Mouse (Mus musculus): ENCODE data around the gene Vgf.

Vgf gene

GRCm38 (mm10) chr5:137026092-137026491 lies at the start of gene Vgf:
Vgf (plus strand) TSS chr5:137026392.
- no peak for DNase-seq (ENCODE audit: low read depth, low spot score)

GRCm38 (mm10) chr5:136977769-136978168 lies 48.4 kb upstream of the Vgf start:
- no peak for DNase-seq (ENCODE audit: low read depth, low spot score)

GRCm38 (mm10) chr5:136979762-136980161 lies 46.4 kb upstream of the Vgf start:
- no peak for DNase-seq (ENCODE audit: low read depth, low spot score)

GRCm38 (mm10) chr5:136980974-136981373 lies 45.2 kb upstream of the Vgf start:
- DNase-seq (ENCODE audit: low read depth, low spot score): peak; percentile 23

GRCm38 (mm10) chr5:136982338-136982930 lies 43.8 kb upstream of the Vgf start:
- DNase-seq (ENCODE audit: low read depth, low spot score): peak; percentile 76

- DNase-seq (ENCODE audit: low read depth, low spot score): no peak
Measured at GRCm38 (mm10) chr5:136984828-136985227, 41.4 kb upstream of the Vgf start.

GRCm38 (mm10) chr5:136986695-136987137 lies 39.5 kb upstream of the Vgf start, which contains the start of gene Plod3:
Plod3 (plus strand) TSS chr5:136987019.
- DNase-seq (ENCODE audit: low read depth, low spot score): peak; percentile 100

- DNase-seq (ENCODE audit: low read depth, low spot score): peak; percentile 62
Measured at GRCm38 (mm10) chr5:136987138-136987933, 38.9 kb upstream of the Vgf start.

- DNase-seq (ENCODE audit: low read depth, low spot score): no peak
Measured at GRCm38 (mm10) chr5:136987934-136988271, 38.3 kb upstream of the Vgf start, which contains the start of gene Znhit1. Znhit1 (minus strand) TSS chr5:136988021.

GRCm38 (mm10) chr5:136988420-136988819 lies 37.8 kb upstream of the Vgf start:
- DNase-seq (ENCODE audit: low read depth, low spot score): no peak

GRCm38 (mm10) chr5:136989801-136990200 lies 36.4 kb upstream of the Vgf start:
- DNase-seq (ENCODE audit: low read depth, low spot score): no peak

- DNase-seq (ENCODE audit: low read depth, low spot score): no peak
Measured at GRCm38 (mm10) chr5:136999449-136999848, 26.7 kb upstream of the Vgf start.

- no peak for DNase-seq (ENCODE audit: low read depth, low spot score)
Measured at GRCm38 (mm10) chr5:137000612-137001011, 25.6 kb upstream of the Vgf start.

GRCm38 (mm10) chr5:137007276-137007675 lies 18.9 kb upstream of the Vgf start:
- no peak for DNase-seq (ENCODE audit: low read depth, low spot score)

GRCm38 (mm10) chr5:137009988-137010387 lies 16.2 kb upstream of the Vgf start:
- DNase-seq (ENCODE audit: low read depth, low spot score): peak; percentile 58

GRCm38 (mm10) chr5:137012401-137012950 lies 13.7 kb upstream of the Vgf start:
- DNase-seq (ENCODE audit: low read depth, low spot score): no peak

GRCm38 (mm10) chr5:137015913-137016312 lies 10.3 kb upstream of the Vgf start:
- DNase-seq (ENCODE audit: low read depth, low spot score): no peak

GRCm38 (mm10) chr5:137024318-137024717 lies 1.9 kb upstream of the Vgf start:
- no peak for DNase-seq (ENCODE audit: low read depth, low spot score)

- peak; percentile 89 for DNase-seq (ENCODE audit: low read depth, low spot score)
Measured at GRCm38 (mm10) chr5:137025132-137025531, 1.1 kb upstream of the Vgf start.

- DNase-seq (ENCODE audit: low read depth, low spot score): peak; percentile 17
Measured at GRCm38 (mm10) chr5:137028561-137029272, 2.5 kb downstream of the Vgf start.

GRCm38 (mm10) chr5:137029273-137029585 lies 3.0 kb downstream of the Vgf start:
- DNase-seq (ENCODE audit: low read depth, low spot score): no peak

Data from CD4-positive, CD25-positive, alpha-beta regulatory T cell, adult 2 months (primary cell).